Mouse (Mus musculus): ENCODE results near the gene Dnah11.

Gene Dnah11

GRCm38 (mm10) chr12:118198386-118199093 is at the start of gene Dnah11:
Dnah11 (minus strand) TSS chr12:118199043.
- DNase-seq (ENCODE audit: extremely low read depth, low read depth, low spot score) = no peak

DNA sequence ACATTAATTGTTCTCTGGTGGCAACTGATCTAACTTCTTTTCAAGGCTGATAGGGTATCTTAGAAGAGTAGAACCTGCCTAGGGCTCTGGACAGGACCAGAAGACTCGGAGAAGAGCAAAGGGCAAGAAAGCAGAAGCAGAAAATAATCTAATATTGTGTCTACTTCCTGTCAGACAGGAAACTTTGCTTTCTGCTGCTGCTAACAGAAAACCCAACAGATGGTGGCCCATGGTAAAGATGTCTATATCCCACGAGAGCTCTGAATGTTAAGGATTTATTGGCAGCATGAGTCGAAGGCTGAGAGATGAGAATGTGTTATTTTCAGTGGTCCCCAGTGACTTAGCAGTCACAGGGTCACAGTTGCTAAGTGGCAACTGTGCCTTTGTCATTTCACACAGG is 22.3 kb upstream of the Dnah11 start:
- DNase-seq (ENCODE audit: extremely low read depth, low read depth, low spot score) = no peak

GRCm38 (mm10) chr12:118220062-118220461 is 21.2 kb upstream of the Dnah11 start:
- no peak for DNase-seq (ENCODE audit: extremely low read depth, low read depth, low spot score)

GRCm38 (mm10) chr12:118212163-118212562 is 13.3 kb upstream of the Dnah11 start:
- DNase-seq (ENCODE audit: extremely low read depth, low read depth, low spot score) = no peak

GRCm38 (mm10) chr12:118196583-118196982 is 2.3 kb downstream of the Dnah11 start:
- DNase-seq (ENCODE audit: extremely low read depth, low read depth, low spot score) = no peak

DNA sequence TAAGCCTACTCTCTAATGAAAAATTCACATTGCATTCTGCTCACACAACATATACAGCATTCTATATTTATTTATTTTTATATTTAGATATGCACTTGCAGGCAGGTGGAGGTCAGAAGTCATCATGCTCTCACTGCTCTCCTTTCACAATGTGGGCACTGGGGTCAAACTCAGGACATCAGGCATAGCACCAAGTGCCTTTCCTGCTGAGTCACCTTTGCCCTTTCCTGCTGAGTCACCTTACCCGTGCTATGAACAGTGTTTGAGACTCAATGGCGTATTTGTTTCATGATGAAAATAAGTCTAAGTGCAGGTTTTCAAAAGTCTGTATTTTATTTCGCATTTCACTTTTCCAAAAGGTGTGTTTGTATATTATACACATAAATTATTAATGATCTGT is 9.3 kb downstream of the Dnah11 start:
- no peak for DNase-seq (ENCODE audit: extremely low read depth, low read depth, low spot score)

DNA sequence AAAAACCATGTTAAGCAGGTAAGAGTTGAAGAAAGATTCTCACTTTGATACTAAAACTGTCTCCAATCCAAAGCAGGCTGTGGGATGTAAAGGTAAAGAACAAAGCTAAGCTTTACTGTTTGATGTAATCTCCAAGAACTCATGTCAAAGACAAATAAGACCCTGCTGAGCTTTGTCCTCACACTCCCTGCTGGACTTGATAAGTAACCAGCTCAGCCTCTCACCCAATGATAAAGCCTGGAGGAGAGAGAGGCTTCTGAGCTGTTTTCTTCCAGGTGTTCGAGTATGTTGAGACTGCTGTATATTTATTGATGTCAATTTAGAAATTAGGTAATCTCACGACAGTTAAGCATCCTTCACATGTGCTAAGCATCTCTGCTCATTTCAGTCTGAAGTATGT is 11.2 kb downstream of the Dnah11 start:
- no peak for DNase-seq (ENCODE audit: extremely low read depth, low read depth, low spot score)

GRCm38 (mm10) chr12:118186881-118187489 is 11.9 kb downstream of the Dnah11 start:
- no peak for DNase-seq (ENCODE audit: extremely low read depth, low read depth, low spot score)

DNA sequence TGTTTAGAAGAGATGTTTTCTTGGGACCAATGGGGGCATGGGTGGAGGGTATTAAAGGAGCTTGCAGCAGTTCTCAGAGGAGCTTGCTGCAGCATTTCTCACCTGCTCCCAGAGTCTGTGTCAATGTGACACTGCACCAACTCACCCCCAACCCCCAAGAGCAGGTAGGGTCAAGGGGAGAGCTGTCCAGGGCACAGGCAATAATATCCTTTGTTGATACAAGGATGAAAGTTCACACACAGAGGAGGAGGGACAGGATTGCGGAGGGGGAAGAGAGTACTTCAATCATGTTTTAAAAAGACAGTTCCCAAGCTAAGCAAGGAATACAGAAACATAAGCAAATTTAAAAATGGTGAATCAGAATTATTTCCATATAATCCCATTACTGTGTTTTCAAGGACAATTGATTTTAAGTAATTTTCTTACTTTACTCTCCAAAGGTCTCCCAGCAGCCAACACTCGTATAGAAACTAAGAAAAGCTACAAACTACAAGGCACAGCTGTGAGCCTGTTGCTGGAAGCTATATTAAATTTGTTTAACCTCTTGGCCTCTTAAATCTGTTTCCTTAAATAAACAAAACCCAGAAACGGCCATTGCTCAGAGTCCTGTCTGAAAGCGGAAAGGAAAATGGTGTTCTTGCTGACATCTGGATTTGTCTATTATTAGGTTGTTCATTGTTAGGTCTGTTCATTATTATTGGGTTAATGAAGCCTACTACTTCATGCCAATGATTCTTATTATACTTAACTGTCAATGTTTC is 12.5 kb downstream of the Dnah11 start:
- no peak for DNase-seq (ENCODE audit: extremely low read depth, low read depth, low spot score)

DNA sequence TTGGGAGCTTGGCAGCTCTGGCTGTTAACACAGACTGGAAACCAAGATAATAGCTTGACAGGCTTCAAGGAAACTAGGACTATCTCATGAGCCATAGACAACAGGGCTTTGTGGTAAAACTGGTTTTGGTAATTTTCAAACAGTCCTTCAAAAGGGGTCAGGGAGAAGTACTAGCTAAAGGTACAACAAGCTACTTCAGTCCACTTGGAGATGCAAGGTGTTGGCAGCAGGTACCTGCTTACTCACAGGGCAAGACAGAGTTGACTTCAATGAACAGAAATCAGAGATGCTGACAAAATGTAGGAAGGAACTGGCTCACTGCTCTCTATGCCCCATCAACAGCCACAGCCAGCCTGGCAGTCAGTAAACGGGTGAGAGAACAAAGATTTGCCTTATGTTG is 14.1 kb downstream of the Dnah11 start:
- DNase-seq (ENCODE audit: extremely low read depth, low read depth, low spot score) = no peak

GRCm38 (mm10) chr12:118177756-118178155 is 21.1 kb downstream of the Dnah11 start:
- DNase-seq (ENCODE audit: extremely low read depth, low read depth, low spot score) = no peak

DNA sequence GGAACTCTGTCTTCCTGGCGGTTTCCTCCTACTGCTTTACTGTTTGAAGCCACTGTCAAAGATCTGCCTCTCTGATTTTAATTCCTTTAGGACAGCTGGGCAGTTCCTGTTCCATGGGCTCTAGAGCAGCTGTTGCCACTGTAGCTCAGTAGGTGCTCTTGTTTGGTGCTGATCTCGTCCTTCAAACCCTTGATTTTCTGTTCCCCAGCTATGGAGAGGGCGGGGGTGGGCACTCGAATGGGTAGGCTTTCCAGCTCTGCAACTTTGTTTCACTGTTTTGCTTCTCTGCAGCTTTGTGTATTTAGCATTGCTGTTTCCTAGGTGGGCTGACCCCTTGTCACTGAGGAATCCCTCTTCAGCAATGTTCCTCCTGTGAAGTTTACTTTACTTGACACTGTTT is 34.1 kb downstream of the Dnah11 start:
- DNase-seq (ENCODE audit: extremely low read depth, low read depth, low spot score) = no peak

GRCm38 (mm10) chr12:118156986-118157385 is 41.9 kb downstream of the Dnah11 start:
- DNase-seq (ENCODE audit: extremely low read depth, low read depth, low spot score) = no peak

DNA sequence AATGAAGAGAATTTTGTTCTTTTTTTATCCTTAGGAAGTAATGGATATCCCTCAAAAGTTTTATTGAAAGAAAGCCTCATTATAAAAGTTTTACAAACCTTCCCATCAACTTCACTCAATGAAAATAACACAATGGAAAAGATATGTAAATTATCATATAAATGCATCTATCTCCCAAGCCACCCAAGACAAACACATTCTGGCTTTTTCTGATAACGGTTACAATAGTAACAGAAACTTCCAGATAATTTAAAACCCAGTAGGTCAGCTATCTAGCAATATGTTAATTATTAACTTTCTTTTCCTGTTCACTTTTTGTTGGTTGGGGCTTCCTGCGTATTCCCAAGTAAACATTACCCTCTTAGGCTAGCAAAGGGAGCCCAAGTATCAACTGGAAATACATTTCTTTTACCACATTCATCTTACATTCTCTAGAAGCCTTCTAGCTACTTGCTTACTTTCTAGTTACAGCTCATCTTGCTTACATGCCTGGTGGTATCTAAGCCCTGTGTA is 51.3 kb downstream of the Dnah11 start:
- no peak for DNase-seq (ENCODE audit: extremely low read depth, low read depth, low spot score)

DNA sequence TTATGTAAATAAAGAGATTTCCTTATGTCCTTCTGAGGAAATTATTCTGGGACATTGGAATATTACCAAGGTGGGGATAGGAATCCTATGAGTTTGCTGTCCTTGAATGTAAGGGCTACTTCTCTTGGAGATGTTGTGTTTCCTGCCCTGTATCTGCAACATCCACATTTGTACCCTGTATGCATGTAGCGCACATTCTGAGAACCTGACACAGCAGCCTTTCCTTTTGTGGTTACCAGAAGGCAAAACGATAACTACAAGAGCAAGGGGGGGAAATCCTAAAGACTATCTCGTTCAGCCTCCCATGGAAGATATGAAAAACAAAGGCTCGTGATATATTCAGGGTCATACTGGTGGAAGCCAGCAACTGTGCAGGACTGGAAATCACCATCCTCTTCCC is 70.7 kb downstream of the Dnah11 start:
- no peak for DNase-seq (ENCODE audit: extremely low read depth, low read depth, low spot score)

DNA sequence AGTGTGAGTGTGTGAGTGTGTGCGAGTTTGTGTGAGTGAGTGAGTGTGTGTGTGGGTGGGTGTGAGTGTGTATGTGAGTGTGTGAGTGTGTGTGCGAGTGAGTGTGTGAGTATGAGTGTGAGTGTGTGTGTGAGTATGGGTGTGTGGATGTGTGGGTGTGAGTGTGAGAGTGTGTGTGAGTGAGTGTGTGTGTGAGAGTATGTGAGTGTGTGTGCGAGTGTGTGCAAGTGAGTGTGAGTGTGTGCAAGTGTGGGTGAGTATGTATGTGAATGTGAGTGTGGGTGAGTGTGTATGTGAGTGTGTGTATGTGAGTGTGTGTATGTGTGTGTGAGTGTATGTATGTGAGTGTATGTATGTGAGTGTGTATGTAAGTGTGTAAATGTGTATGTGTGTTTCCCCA is 79.2 kb downstream of the Dnah11 start:
- no peak for DNase-seq (ENCODE audit: extremely low read depth, low read depth, low spot score)

DNA sequence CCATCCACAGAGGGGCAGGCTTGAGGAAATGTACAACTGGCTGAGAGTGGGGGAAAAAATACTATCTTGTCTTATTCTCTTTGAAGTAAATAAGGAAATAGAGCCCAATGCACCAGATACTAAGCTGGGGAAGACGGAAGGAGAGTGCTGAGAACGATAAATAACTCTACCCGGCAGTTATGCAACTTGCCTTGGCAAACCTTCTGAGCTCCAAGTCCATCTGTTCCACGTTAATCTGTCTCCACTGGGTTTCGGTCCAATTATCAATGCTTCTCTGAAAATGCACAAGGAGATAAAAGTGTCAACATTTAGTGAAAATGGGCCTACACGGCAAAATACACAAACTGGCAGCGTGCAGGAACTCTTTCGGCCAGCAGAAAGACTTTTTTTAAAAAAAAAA is 86.2 kb downstream of the Dnah11 start:
- DNase-seq (ENCODE audit: extremely low read depth, low read depth, low spot score) = no peak

DNA sequence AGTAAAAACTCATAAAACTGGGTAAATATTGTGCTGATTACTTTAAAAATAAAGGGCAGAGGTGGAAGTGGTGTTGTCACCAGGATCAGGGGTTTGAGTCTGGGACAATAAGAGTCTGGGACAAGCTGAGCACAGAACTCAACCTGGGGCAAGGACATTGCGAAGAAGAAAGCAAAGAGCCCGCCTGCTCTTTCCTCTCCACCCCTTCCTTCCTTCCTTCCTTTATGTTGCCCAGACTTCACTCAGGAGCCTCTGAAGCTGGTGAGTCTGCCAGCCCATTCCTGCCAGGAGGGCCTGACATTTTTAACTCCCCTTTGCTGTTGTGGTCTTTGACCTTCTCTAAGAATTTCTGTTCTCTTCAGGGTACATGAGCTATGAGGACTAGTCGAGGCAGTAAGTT is 86.9 kb downstream of the Dnah11 start:
- DNase-seq (ENCODE audit: extremely low read depth, low read depth, low spot score) = no peak

DNA sequence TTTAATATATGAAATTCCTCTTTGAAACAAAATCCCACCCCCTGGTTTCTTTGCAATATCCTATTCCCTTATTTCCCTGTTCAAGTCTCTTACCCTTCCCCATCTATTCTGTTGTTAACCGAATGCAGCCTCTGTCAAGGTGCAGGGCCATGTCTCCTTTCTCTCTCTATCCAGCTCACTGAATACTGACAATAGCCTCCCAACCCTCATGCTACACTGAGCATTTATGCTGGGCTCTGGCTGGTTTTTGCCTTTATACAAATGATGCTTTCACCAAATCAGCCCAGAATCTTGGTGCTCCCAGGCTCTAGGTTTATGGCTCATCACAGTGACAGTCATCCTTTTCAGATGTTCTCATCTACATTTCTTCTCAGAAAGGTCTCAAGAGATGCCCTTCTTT is 91.1 kb downstream of the Dnah11 start:
- DNase-seq (ENCODE audit: extremely low read depth, low read depth, low spot score) = no peak

- DNase-seq (ENCODE audit: extremely low read depth, low read depth, low spot score) = no peak
Measured at GRCm38 (mm10) chr12:118104520-118104919, 94.3 kb downstream of the Dnah11 start.

DNA sequence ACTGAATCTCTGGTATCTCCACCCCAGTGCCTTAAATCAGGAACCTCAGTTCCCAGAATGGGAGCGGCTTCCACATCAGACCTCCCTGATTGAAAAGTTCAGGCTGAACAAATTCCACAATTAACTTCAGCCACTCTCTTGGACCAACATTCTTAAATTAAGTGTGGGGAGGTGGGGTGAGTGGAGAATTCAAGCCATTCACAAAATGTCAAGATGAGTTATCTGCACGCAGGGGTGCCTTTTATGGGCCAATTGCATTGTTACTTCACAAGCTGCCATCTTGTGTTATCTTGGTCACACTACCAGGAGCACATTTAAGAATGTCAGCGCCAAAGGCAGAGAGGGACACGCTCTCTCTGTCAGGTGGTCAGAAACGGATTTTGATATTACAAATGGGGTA is 99.1 kb downstream of the Dnah11 start:
- DNase-seq (ENCODE audit: extremely low read depth, low read depth, low spot score) = no peak

- DNase-seq (ENCODE audit: extremely low read depth, low read depth, low spot score) = no peak
Measured at GRCm38 (mm10) chr12:118098257-118098656, 100.6 kb downstream of the Dnah11 start.
